Mouse (Mus musculus) ES-E14 (cell line): ENCODE measurements at regions not wholly inside any gene's neighbourhood (a gene's known extent, or its start where the extent isn't known, plus 50 kb on each side); places are given as distances from the start of the nearest gene placed in this dataset.

Experiments used
- CHD2 ChIP-seq: IDR thresholded peaks from 2 replicates; pipeline ENCODE4 v1.6.1; 2014; ENCODE audit warnings: mild to moderate bottlenecking, low read depth, low read length, inconsistent platforms
- HCFC1 ChIP-seq: IDR thresholded peaks from 2 replicates; pipeline ENCODE4 v1.6.1; 2012; ENCODE audit warnings: low read length, inconsistent platforms, borderline replicate concordance; ENCODE audit not compliant: insufficient read depth
- MAFK ChIP-seq: IDR thresholded peaks from 2 replicates; pipeline ENCODE4 v1.6.1; 2014; ENCODE audit warnings: mild to moderate bottlenecking, low read depth, low read length, inconsistent platforms; ENCODE audit not compliant: insufficient read depth
- ZC3H11A ChIP-seq: IDR thresholded peaks from 2 replicates; pipeline ENCODE4 v1.6.1; 2012; ENCODE audit warnings: low read depth, mild to moderate bottlenecking, inconsistent platforms, low read length, borderline replicate concordance

GRCm38 (mm10) chr13:39928573-39928972 is 432.7 kb downstream of the Ofcc1 start:
- no peak for TF ChIP-seq CHD2
- peak; percentile 93 for TF ChIP-seq MAFK
- no peak for TF ChIP-seq ZC3H11A
- no peak for TF ChIP-seq HCFC1
